Mouse (Mus musculus) embryonic facial prominence, embryonic 14.5 days (tissue): Measurements from ENCODE around the gene Cyp2c23. TPM values are rescaled to one million over a fixed set of nuclear protein-coding genes. Genes with fewer than 3 reads are reported as not detected.

Source experiments
- ATAC-seq: fragments of 200-750 bp; cut with Nextera tagmentation; 2 replicates; pipeline ENCODE4 v1.8.0; 2017; ENCODE audit warnings: low read depth, moderate number of reproducible peaks, moderate TSS enrichment
- DNase-seq: peaks from one replicate; pipeline ENCODE4 v3.0.0-alpha.2; 2015; ENCODE audit warnings: low spot score
- H3K27ac ChIP-seq: fragments of 300-500 bp; sonication (generic); replicated peaks from 2 replicates; pipeline ENCODE4 v1.5.1; 2014; ENCODE audit warnings: low read depth, mild to moderate bottlenecking, low read length, moderate library complexity
- H3K27me3 ChIP-seq: fragments of 300-500 bp; sonication (generic); replicated peaks from 2 replicates; pipeline ENCODE4 v1.6.1; 2014; ENCODE audit warnings: low read length; ENCODE audit not compliant: control insufficient read depth, insufficient read depth
- H3K36me3 ChIP-seq: fragments of 300-500 bp; sonication (generic); 2 replicates; pipeline ENCODE4 v1.6.1; 2014; ENCODE audit warnings: low read length, mixed read lengths; ENCODE audit not compliant: control insufficient read depth, insufficient read depth
- H3K4me1 ChIP-seq: fragments of 300-500 bp; sonication (generic); 2 replicates; pipeline ENCODE4 v1.6.1; 2014; ENCODE audit warnings: antibody characterized with exemption, low read length; ENCODE audit not compliant: control insufficient read depth, insufficient read depth
- H3K4me2 ChIP-seq: fragments of 300-500 bp; sonication (generic); 2 replicates; pipeline ENCODE4 v1.6.1; 2014; ENCODE audit warnings: low read depth, mild to moderate bottlenecking, low read length, moderate library complexity, mixed read lengths
- H3K4me3 ChIP-seq: fragments of 300-500 bp; sonication (generic); 2 replicates; pipeline ENCODE4 v1.5.1; 2014; ENCODE audit warnings: low read depth, mild to moderate bottlenecking, low read length
- H3K9ac ChIP-seq: fragments of 300-500 bp; sonication (generic); 2 replicates; pipeline ENCODE4 v1.6.1; 2014; ENCODE audit warnings: low read depth, mild to moderate bottlenecking, low read length, moderate library complexity, mixed read lengths
- H3K9me3 ChIP-seq: fragments of 300-500 bp; sonication (generic); 2 replicates; pipeline ENCODE4 v1.6.1; 2016; ENCODE audit warnings: low read length; ENCODE audit not compliant: control insufficient read depth
- WGBS: fragments of 180-500 bp; shearing (Covaris S2); extraction: QIAGEN DNeasy Blood & Tissue Kit; methylation state at CpG from one replicate; pipeline ENCODE4 v1.1.7; 2014; 5-methylcytosine and 5-hydroxymethylcytosine counted together
- polyA plus RNA-seq: library from polyadenylated mRNA; unstranded; fragments of >200 nt; fragmentation: Nextera tagmentation; extraction: Ambion mirVana; gene quantifications from 2 replicates; pipeline ENCODE4 v1.2.1, GENCODE M21; 2014

Gene Cyp2c23
- polyA plus RNA-seq, 1 experiment from 2014 or later = not detected

- H3K4me3 ChIP-seq = no peak overlapping the region
- no peaks in the 10 kb centered on the region for H3K36me3 ChIP-seq
- no peak overlapping the region for H3K27ac ChIP-seq
- peaks cover 10% of the 10 kb centered on the region; the same call in 1 of the 2 replicates for H3K4me1 ChIP-seq
- WGBS = 58% methylated on average over 1 of the region's 2 CpGs
- ATAC-seq (peak; percentile 65), DNase-seq (peak; percentile 50)
- H3K9ac ChIP-seq = no peak overlapping the region
- H3K27me3 ChIP-seq = no peaks in the 10 kb centered on the region
- H3K9me3 ChIP-seq = peaks cover 4% of the 10 kb centered on the region; the same call in 1 of the 2 replicates
- H3K4me2 ChIP-seq = no peak overlapping the region
Measured at GRCm38 (mm10) chr19:43959162-43959561, 69.8 kb downstream of the Cyp2c23 start.

GRCm38 (mm10) chr19:43957881-43958280 is 71.1 kb downstream of the Cyp2c23 start:
- Histone ChIP-seq H3K27ac (no peak overlapping the region), H3K9me3 (peaks cover 4% of the 10 kb centered on the region; the same call in 1 of the 2 replicates), H3K4me3 (no peak overlapping the region), H3K9ac (no peak overlapping the region), H3K27me3 (no peaks in the 10 kb centered on the region), H3K4me2 (no peak overlapping the region), H3K4me1 (peaks cover 10% of the 10 kb centered on the region; the same call in 1 of the 2 replicates), H3K36me3 (no peaks in the 10 kb centered on the region)
- WGBS = 59% methylated on average over 4 of the region's 4 CpGs
- ATAC-seq = peak; percentile 33; the same call in 1 of the 2 replicates
- DNase-seq = peak; percentile 53

GRCm38 (mm10) chr19:43957402-43957801 is 71.6 kb downstream of the Cyp2c23 start:
- H3K4me2 ChIP-seq = no peak overlapping the region
- ATAC-seq (no peak), DNase-seq (peak; percentile 72)
- no peak overlapping the region for H3K9ac ChIP-seq
- peaks cover 4% of the 10 kb centered on the region; the same call in 1 of the 2 replicates for H3K9me3 ChIP-seq
- H3K27ac ChIP-seq = no peak overlapping the region
- no peaks in the 10 kb centered on the region for H3K36me3 ChIP-seq
- WGBS = 12% methylated on average over 4 of the region's 4 CpGs
- no peak overlapping the region for H3K4me3 ChIP-seq
- H3K4me1 ChIP-seq = peaks cover 10% of the 10 kb centered on the region; the same call in 1 of the 2 replicates
- H3K27me3 ChIP-seq = no peaks in the 10 kb centered on the region

- Histone ChIP-seq H3K4me1 (peaks cover 10% of the 10 kb centered on the region; the same call in 1 of the 2 replicates), H3K9ac (no peak overlapping the region), H3K27ac (no peak overlapping the region), H3K4me2 (no peak overlapping the region), H3K9me3 (no peaks in the 10 kb centered on the region), H3K27me3 (no peaks in the 10 kb centered on the region), H3K4me3 (no peak overlapping the region), H3K36me3 (no peaks in the 10 kb centered on the region)
- DNase-seq (no peak), ATAC-seq (no peak)
- 68% methylated on average over 5 of the region's 5 CpGs for WGBS
Measured at GRCm38 (mm10) chr19:43955266-43955665, 73.7 kb downstream of the Cyp2c23 start.

Other genes starting within 250 kb of the Cyp2c23 start
- gene Abcc2, start 247.0 kb downstream of the Cyp2c23 start, polyA plus RNA-seq = 0.07 TPM in 2 replicates
- 15.3 and 18.8 TPM in 2 replicates for gene Dnmbp, start 89.0 kb downstream of the Cyp2c23 start, polyA plus RNA-seq
- gene Cpn1, start 42.7 kb downstream of the Cyp2c23 start, polyA plus RNA-seq = 0.22 and 0.33 TPM in 2 replicates
- 31.4 and 31.5 TPM in 2 replicates for gene Erlin1, start 40.6 kb upstream of the Cyp2c23 start, polyA plus RNA-seq
- 32.0 and 37.3 TPM in 2 replicates for gene Chuk, start 78.3 kb upstream of the Cyp2c23 start, polyA plus RNA-seq
- 23.0 and 29.5 TPM in 2 replicates for gene Cwf19l1, start 106.7 kb upstream of the Cyp2c23 start, polyA plus RNA-seq
- gene Bloc1s2, start 117.2 kb upstream of the Cyp2c23 start, polyA plus RNA-seq = 79.1 and 79.6 TPM in 2 replicates
- gene Pkd2l1, start 163.2 kb upstream of the Cyp2c23 start, polyA plus RNA-seq = 0.11 TPM in 1 of 2 replicates, not detected in the other
- gene Scd3, start 174.1 kb upstream of the Cyp2c23 start, polyA plus RNA-seq = 0.22 and 0.36 TPM in 2 replicates